Mouse (Mus musculus) left cerebral cortex, postnatal 25 days (tissue): ENCODE measurements around the gene Lce1f. TPM values are rescaled to one million over a fixed set of nuclear protein-coding genes. Genes with fewer than 3 reads are reported as not detected.
"Not testable (repeated sequence)": the region's sequence is repeated elsewhere in the genome, so short reads cannot be mapped to it uniquely, and the experiment has no call there.

Experiments used
- DNase-seq, 2 experiments: peaks; one replicate each; pipeline ENCODE4 v3.0.0; 2022; ENCODE audit warnings: low spot score in 2 of 2, mixed read lengths in 1 of 2
- intact Hi-C: fragments of 180-260 bp; cut with DNase I; formaldehyde crosslinking; loops from one replicate; pipeline ENCODE4 v1.15.1; 2025
- total RNA-seq, 2 experiments: library from RNA; stranded (reverse); gene quantifications; 2 replicates each; pipeline ENCODE4 v1.2.3; 2021

The Lce1f gene
- total RNA-seq: not detected

DNA sequence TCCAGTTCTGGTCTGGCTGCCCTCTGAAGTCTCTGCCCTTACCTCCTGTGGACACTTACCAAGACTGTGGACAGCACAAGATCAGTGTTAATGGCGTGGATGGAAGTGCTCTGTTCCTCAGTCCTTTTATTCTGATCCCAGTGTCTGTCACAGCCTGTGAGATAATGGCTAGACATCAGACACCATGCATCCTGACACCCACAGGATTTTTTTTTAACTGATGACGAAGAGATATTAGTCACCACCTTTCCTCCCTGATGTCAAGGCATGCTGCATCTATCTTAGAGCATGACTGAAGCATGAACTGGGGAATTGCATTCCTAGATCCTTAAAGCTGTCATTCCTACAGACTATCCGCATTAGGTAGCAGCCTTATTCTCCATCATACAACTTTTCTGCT lies at the start of gene Lce1f:
Lce1f (minus strand) TSS at position 101 of the 400 bp plus-strand sequence.
- intact Hi-C loops: no loop called here
- DNase-seq: no peak

DNA sequence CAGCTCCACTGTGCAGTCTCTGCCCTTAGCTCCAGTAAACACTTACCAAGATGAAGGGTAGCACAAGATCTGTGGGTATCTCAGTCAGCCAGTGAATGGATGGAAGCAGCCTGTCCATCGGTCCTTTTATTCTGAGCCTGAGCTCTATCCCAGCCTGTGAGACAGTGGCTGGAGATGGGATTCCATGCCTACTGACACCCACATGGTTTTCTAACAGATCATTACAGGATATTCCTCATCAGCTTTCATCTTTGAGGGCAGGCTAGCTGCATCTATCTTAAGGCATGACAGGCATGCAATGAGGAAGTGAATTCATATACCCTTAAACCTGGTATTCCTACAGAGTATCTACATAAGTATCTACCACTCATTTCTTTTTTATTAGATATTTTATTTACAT lies 44.8 kb upstream of the Lce1f start, which contains the start of gene Lce1h:
Lce1h (minus strand) TSS at position 101 of the 400 bp plus-strand sequence.
- intact Hi-C loops: no loop called here

GRCm38 (mm10) chr3:92753197-92753596 lies 33.0 kb upstream of the Lce1f start:
- intact Hi-C loops: loop anchor here (5.0 kb wide), 1 partner anchor 149 kb away; no protein-coding TSS in a partner anchor
- no peak for DNase-seq

More for the DNA sequence above, 44.8 kb upstream of the Lce1f start, which contains the start of gene Lce1h:
- no peak for DNase-seq

DNA sequence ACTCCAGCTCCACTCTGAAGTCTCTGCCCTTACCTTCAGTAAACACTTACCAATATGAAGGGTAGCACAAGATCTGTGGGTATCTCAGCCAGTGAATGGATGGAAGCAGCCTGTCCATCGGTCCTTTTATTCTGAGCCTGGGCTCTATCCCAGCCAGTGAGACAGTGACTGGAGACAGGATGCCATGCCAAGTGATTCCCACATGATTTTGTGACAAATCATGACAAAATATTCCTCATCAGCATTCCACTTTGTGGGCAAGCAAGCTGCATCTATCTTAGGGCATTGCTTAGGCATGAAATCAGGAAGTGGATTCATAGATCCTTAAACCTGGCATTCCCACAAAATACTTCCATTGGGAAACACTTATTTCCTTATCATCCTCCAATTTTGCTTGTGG lies 32.1 kb upstream of the Lce1f start, which contains the start of gene Lce1g:
Lce1g (minus strand) TSS at position 101 of the 400 bp plus-strand sequence.
- DNase-seq: no peak
- intact Hi-C loops: loop anchor here (5.0 kb wide), 1 partner anchor 150 kb away; no protein-coding TSS in a partner anchor

DNA sequence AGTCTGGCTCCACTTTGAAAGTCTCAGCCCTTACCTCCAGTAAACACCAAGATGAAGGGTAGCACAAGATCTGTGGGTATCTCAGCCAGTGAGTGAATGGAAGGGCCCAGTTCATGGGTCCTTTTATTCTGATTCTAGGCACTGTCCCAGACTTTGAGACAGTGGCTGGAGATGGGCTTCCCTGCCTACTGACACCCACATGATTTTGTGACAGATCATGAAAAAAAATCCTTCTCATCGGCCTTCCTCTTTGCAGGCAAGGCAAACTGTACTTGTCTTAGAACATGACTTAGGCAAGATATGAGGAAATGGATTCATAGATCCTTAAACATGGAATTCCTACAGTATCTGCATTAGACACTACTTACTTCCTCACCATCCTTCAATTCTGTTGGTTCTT lies 18.8 kb upstream of the Lce1f start, which contains the start of gene Gm38119:
Gm38119 (minus strand) TSS at position 101 of the 400 bp plus-strand sequence.
- intact Hi-C loops: no loop called here
- no peak for DNase-seq

DNA sequence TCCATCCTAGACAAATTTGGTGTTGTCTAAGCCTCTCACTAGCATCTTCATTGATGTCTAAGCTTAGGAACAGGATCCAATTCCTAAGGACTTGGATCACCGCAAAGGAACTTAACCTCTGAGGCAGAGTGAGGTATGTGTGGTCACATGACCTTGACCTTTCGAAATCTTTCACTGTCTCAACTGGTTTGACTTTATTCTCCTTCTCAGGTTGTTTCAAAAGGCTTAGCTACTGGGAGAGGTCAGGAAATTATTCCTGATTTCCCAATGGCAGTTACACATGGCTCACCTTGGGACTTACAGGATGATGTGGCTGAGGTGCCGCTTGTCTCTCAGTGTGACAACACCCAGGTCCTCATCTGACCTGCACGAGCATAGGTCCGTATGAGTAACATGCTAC lies 2.5 kb upstream of the Lce1f start:
- no peak for DNase-seq
- intact Hi-C loops: no loop called here

GRCm38 (mm10) chr3:92715122-92715521 lies 5.0 kb downstream of the Lce1f start:
- DNase-seq: no peak

DNA sequence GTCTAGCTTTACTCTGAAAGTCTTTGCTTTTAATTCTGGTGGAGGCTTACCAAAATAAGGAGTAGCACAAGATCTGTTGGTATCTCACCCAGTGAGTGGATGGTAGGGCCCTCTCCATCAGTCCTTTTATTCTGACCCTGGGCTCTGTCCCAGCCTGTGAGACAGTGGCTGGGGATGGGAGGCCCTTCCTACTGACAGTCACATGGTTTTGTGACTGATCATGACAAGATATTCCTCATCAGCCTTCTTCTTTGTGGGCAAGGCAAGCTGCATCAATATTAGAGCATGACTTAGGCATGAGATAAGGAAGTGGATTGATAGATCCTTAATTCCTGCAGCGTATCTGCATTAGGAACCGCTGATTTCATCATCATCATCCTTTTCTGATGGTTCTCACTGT lies 11.2 kb downstream of the Lce1f start, which contains the start of gene Lce1e:
Lce1e (minus strand) TSS at position 101 of the 400 bp plus-strand sequence.
- intact Hi-C loops: no loop called here

More at GRCm38 (mm10) chr3:92715122-92715521, 5.0 kb downstream of the Lce1f start:
- intact Hi-C loops: no loop called here

GRCm38 (mm10) chr3:92694613-92695012 lies 25.5 kb downstream of the Lce1f start:
- DNase-seq: no peak
- intact Hi-C loops: no loop called here

More for the DNA sequence above, 11.2 kb downstream of the Lce1f start, which contains the start of gene Lce1e:
- DNase-seq: no peak

DNA sequence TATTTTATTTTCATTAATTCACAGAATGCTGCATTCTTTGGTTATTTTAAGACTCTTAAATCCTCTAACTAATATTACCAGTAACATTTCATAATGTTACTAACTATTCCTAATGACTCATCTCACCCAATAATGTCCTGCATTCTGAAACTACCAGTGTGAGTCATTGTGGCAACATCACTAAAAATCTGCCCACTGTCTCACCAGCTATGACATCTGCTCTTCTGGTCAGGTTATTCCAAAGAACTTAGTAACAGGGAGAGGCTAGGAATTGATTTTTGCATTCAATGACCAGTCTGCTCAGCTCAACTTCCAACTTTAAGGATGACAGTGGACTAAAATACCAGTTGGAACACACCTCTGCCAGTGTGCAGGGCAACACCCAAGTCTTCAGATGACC lies 28.5 kb downstream of the Lce1f start:
- no peak for DNase-seq
- intact Hi-C loops: no loop called here

DNA sequence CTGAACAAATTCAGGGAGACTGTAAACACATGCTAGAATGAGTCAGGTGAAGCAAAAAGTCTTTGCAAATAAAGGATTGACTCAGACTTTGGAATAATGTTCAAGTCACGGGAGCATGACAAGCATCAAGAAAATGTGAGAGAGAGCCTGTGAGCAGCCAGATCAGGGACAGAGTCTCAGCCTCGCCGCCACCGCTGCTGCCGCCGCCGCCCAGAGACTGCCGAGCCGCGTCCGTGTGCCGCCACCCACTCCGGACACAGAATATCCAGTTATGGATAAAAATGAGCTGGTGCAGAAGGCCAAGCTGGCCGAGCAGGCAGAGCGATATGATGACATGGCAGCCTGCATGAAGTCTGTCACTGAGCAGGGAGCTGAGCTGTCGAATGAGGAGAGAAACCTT lies 31.0 kb downstream of the Lce1f start:
- intact Hi-C loops: not testable (repeated sequence)
- DNase-seq: peak in 1 of 2 experiments; percentile 2

DNA sequence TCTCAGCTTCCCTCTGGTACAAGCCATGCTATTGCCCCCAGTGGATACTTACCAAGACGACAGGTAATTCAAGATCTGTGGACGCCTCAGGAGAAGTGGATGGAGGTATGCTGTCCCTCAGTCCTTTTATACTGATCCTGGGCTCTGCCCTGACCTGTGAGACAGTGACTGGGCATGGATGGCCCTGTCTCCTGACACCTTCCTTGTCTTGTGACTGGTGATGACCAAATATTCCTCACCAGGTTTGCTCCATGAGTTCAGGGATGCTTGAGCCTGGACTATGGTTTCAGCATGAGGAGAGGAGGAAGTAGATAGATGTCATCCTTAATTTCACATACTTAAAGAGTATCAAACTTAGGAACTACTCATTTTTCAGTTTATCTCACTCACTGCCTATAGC lies 33.0 kb downstream of the Lce1f start, which contains the start of gene Lce1d:
Lce1d (minus strand) TSS at position 101 of the 400 bp plus-strand sequence.
- intact Hi-C loops: no loop called here
- DNase-seq: no peak

DNA sequence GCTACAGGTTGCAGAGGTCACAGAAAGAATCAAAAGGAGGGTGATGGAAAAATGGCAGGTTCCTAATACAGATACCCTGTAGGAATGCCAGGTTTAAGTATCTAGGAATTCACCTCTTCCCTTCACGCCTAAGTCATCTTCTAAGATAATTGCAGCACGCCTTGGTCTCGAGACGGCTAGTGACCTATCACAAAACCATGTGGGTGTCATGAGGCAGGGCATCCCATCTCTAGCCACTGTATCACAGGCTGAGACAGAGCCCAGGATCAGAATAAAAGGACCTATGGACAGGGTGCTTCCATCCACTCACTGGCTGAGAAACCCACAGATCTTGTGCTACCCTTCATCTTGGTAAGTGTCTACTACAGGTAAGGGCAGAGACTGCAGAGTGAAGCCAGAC lies 41.2 kb downstream of the Lce1f start, which contains the start of gene Lce1c:
Lce1c (plus strand) TSS at position 301 of the 400 bp plus-strand sequence.
- DNase-seq: no peak

DNA sequence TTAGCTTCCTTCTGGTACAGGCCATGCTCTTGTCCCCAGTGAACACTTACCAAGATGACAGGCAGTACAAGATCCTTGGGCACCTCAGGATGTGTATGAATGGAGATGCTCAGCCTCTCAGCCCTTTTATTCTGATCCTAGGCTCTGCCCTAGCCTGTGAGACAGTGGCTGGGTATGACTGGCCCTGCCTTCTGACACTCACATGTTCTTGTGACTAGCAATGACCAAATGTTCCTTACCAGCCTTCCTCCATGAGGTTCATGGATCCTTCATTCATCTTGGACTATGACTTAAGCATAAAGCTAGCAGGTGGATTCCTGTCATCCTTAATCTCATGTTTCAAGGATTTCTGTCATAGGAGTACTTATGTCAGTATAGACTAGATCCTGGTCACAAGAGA lies 49.9 kb downstream of the Lce1f start, which contains the start of gene Lce1a2:
Lce1a2 (minus strand) TSS at position 101 of the 400 bp plus-strand sequence.
- no peak for DNase-seq
- intact Hi-C loops: no loop called here

More for the DNA sequence above, 41.2 kb downstream of the Lce1f start, which contains the start of gene Lce1c:
- intact Hi-C loops: no loop called here

Other genes with a start within 250 kb of the Lce1f start
- gene Sprr1a, start 234.5 kb downstream of the Lce1f start, total RNA-seq: not detected
- not detected for gene Sprr4, start 219.9 kb downstream of the Lce1f start, total RNA-seq
- gene 2310046K23Rik, start 185.8 kb downstream of the Lce1f start, total RNA-seq: not detected
- not detected for gene Ivl, start 146.6 kb downstream of the Lce1f start, total RNA-seq
- gene Smcp, start 131.4 kb downstream of the Lce1f start, total RNA-seq: not detected
- gene 2210017I01Rik, start 112.9 kb downstream of the Lce1f start, total RNA-seq: not detected
- not detected for gene Lce6a, start 98.7 kb downstream of the Lce1f start, total RNA-seq
- not detected for gene Lce1a1, start 72.0 kb downstream of the Lce1f start, total RNA-seq
- not detected for gene Lce1b, start 63.4 kb downstream of the Lce1f start, total RNA-seq
- not detected for gene Lce1a2, start 50.0 kb downstream of the Lce1f start, total RNA-seq
- not detected for gene Lce1c, start 41.1 kb downstream of the Lce1f start, total RNA-seq
- not detected for gene Lce1d, start 33.1 kb downstream of the Lce1f start, total RNA-seq
- not detected for gene Lce1e, start 11.3 kb downstream of the Lce1f start, total RNA-seq
- gene Gm38119, start 18.7 kb upstream of the Lce1f start, total RNA-seq: not detected
- not detected for gene Lce1g, start 32.0 kb upstream of the Lce1f start, total RNA-seq
- gene Lce1h, start 44.7 kb upstream of the Lce1f start, total RNA-seq: not detected
- not detected for gene Lce1i, start 58.5 kb upstream of the Lce1f start, total RNA-seq
- gene Lce1j, start 70.2 kb upstream of the Lce1f start, total RNA-seq: not detected
- not detected for gene Lce1k, start 87.5 kb upstream of the Lce1f start, total RNA-seq
- gene Kprp, start 106.9 kb upstream of the Lce1f start, total RNA-seq: not detected
- gene Lce1l, start 130.9 kb upstream of the Lce1f start, total RNA-seq: not detected
- gene 2310050C09Rik, start 149.9 kb upstream of the Lce1f start, total RNA-seq: not detected
- gene Lce3a, start 205.9 kb upstream of the Lce1f start, total RNA-seq: not detected
- not detected for gene Lce3b, start 212.6 kb upstream of the Lce1f start, total RNA-seq
- gene Lce3c, start 224.1 kb upstream of the Lce1f start, total RNA-seq: not detected
- not detected for gene Lce3d, start 237.0 kb upstream of the Lce1f start, total RNA-seq
- gene Lce3e, start 246.7 kb upstream of the Lce1f start, total RNA-seq: not detected